Mouse (Mus musculus) right cerebral cortex, postnatal 36 days (tissue): ENCODE results near the gene Rgl3.

Experiments used
- DNase-seq, 2 experiments: peaks; one replicate each; pipeline ENCODE4 v3.0.0; 2022; ENCODE audit warnings: low spot score in 2 of 2, mixed read lengths in 1 of 2

The Rgl3 gene

DNA sequence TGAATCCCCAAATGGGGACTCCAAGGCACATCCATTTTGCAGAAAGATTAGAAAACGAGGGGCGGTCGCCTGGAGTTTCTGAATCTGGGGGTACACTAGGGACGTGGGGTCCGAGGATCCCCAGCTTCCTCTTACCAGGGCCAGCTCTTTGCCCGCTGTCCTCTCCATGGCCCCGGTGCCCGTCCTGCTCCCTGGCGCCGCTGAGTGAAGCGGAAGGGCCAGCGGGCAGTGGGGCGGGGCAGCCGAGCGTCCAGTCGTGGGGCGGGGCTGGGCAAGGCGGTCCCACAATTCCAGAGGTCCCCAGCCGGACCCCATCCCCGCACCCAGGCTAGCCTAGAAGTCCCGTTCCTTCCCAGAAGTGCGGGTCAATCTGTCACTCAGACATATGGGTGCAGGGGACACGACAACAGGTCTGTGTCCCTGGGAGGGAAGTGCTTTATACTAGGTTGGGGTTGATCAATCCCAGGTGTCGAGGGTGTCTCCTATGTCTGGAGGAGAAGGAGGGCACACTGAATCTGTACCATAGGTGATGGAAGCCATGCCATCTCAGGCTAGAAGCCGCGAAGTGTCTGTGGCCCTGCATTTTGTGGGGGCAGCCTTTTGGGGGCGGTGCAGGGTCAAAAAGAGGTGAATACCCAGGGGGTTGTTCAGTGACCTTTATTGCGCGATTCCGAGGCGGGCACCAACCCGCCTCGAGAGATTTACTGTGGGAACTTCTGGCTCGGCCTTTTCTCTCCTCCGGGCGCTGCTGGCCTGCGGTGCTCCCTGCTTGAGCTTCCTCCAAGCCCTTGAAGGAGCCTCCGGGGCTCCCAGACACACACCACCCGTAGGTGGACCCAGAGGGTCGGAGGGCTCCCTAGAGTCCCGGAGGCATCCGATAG lies at the start of gene Rgl3:
Gene Rgl3, minus strand, starts transcription at position 217 of the 881 bp plus-strand sequence.
- no peak for DNase-seq

DNA sequence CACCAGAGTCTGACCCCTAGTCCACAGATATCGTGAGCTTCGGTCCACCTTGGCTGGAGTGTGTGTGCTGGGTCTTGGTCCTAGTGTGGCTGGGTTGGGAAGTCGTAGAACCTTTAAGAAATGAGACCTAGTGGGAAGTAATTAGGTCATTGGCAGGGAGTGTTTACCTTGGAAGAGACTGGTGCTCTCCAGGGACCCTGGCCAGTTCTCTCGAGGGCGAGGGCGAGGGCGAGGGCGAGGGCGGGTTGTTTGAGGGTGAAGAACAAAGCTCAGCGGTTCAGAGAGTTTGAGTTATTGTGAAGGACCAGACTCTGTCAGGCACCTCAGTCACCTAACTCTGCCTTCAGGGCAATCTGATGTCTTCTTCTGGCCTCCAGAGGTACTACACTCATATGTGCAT lies 48.6 kb upstream of the Rgl3 start:
- no peak for DNase-seq

DNA sequence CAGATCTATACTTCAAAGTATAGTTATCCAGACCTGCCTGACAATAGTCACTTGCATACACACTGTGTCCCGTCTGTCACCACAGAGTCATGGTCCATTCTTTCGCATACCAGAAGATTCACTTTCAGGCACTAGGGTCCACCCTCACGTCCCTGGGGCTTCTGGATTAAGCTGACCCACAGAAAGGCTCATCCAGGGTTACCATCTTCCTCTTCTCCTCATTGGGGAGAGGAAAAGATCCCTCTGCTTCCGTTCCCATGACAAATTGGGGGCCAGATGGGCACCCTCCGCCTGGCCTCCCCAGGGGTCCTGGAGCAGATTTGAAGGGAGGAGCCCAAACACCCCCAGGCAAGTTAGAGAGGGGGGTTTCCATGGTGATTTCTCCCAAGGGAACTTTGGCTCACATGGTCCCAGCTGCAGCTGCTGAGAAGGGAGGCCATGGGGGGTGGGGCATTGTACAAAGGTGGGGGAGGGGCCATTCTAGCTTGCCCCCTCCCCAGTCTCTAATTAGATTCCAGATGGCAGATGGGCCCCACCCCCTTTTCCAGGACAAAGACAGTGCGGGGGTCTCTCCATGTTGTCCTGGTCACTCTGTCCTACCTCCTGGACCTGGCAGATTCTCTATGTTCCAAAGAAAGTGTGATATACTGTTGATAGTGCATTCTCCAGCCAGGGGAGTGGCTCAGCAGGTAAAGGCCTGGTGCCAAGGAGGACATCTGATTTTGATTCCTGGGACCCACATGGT lies 46.2 kb upstream of the Rgl3 start:
- DNase-seq = no peak

GRCm38 (mm10) chr9:22030386-22030785 lies 41.1 kb upstream of the Rgl3 start:
- DNase-seq = no peak

GRCm38 (mm10) chr9:22028467-22028866 lies 39.2 kb upstream of the Rgl3 start:
- DNase-seq = no peak

DNA sequence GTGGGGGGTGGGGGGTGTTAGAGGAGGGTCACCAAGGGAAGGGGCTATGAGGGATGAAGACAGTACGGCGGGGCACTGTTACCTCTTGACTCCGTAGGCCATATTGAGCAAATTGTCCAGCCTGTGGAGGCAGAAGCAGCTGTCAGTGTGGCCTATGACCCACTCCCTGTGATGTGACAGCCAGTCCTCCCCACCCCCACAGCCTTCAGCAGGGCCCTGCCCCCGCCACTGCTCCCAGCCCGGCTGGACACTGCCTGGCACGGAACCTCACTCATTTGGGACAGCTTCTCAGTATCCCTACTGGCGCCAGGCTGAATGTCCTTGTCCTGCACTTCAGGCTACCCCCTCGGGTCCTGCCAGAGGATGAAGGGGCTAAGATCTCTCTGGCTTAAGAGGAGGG lies 35.3 kb upstream of the Rgl3 start:
- no peak for DNase-seq

DNA sequence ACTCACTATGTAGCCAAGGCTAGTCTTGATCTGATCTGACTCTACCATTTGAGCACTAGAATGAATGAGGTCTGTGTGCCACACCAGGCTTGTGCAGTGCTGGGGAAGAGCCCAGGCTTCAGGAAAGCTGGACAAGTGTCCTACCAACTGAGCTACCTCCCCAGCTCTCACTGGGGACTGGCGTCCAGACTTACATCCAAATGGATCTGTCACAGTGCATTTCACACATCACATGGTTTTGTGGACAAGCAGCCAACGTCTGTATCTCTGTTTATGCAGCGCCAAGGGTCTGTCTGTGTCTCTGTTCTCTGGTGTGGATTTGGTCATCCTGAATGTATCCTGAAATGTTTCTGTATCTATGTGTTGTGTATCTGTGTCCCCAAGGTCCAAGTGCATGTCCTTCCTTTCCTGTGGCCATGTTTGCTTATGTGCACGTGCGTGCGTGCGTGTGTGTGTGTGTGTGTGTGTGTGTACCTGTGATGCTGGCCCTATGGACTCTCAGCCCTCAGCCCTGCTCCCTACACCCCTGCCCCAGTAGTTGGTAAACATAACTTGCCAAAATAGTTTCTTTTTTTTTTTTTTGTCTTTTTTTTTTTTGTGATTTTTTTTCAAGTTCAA lies 28.1 kb upstream of the Rgl3 start:
- no peak for DNase-seq

- no peak for DNase-seq
These were observed 27.0 kb upstream of the Rgl3 start for GRCm38 (mm10) chr9:22016245-22016644.

DNA sequence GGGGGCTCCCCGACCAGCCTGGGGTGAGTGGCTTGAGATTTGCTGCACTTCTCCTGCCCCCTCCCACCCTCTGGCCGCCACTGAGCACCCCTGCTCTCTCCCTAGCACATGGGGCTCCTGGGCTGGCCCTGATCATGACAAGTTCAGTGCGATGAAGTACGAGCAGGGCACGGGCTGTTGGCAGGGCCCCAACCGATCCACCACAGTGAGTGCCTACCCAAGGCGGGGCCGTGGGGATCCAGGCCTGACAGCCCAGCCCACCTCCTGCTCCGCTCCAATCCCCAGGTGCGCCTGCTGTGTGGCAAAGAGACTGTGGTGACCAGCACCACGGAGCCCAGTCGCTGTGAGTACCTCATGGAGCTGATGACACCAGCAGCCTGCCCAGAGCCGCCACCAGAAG lies 23.5 kb upstream of the Rgl3 start:
- DNase-seq = no peak

DNA sequence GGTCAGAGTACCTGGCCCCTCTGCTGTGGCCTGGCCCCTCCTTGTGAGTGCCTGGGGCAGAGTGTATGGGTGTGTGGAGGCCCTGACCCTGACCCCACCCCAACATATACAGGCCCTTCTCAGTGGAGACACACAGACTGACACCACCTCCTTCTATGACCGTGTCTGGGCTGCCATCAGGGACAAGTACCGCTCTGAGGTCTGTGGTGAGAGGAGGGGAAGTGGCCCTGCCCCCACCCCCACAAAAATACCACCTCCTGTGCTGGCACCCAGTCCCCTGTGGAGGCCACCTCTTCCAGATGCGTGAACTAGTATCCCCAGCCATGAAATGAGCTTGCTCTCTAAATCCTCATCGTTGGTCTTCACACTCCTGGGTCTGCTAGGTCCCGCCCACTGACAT lies 21.8 kb upstream of the Rgl3 start:
- no peak for DNase-seq

DNA sequence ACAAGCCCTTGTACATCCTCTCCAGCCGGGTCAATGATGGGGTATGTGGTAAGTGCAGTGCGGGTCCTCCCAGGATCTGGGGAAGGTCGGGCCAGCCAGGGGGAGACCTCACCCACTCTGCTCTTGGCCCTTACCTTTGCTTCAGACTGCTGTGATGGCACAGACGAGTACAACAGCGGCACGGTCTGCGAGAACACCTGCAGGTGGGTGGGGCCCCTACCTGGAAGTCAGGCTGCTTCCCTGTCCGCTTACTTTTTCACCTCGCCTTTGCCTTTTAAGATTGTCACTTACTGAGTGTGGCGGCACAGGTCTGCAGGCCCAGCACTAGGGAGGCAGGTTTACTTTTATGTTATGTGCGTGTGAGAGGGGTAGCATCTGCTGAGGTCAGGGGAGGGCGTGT lies 15.3 kb upstream of the Rgl3 start:
- DNase-seq = no peak

GRCm38 (mm10) chr9:22003163-22003554 lies 13.9 kb upstream of the Rgl3 start:
- peak; percentile 39 to 44 for DNase-seq

GRCm38 (mm10) chr9:22002194-22003162 lies 13.2 kb upstream of the Rgl3 start, which contains the start of the genes Ccdc151 and Prkcsh:
TSS of gene Ccdc151 (minus strand) at chr9:22002634.
TSS of gene Prkcsh (plus strand) at chr9:22002806.
- DNase-seq = peak; percentile 100

DNA sequence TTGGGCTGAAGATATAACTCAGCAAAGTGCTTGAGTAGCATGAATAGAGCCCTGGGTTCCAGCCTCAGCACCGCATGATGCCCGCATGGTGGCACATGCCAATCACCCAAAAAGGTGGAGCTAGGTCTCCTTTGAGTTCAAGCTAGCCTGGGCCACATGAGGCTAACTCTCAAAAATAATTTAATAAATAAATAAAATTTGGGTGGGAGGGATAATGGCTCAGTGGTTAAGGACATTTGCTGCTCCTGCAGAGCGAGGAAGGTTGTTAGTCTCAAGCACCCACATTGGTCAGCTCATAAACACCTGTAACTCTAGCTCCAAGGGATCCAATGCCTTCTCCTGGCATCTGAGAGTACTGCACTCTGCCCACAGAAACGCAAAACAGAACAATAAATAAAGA lies 12.4 kb upstream of the Rgl3 start:
- no peak for DNase-seq

DNA sequence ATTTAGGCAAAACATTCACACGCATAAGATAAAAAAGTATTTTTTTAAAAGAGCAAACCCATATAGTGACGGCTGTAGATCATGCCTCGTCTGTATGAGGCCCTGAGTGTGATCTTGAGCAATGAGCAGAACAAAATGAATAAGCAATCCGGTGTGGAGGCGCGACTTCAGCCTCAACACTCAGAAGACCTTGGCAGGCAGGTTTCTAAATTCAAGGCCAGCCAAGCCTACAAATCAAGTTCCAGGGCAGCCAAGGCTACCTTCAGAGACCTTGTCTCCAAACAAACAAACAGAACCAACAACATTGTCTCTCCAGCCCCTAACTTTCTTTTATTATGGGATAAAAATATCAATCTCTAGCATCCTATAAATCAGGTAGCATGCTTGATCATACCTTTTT lies 11.1 kb upstream of the Rgl3 start:
- no peak for DNase-seq

- DNase-seq = no peak
These were observed 7.1 kb upstream of the Rgl3 start for GRCm38 (mm10) chr9:21996178-21996867.

GRCm38 (mm10) chr9:21992227-21992626 lies 3.0 kb upstream of the Rgl3 start:
- DNase-seq = no peak

GRCm38 (mm10) chr9:21988421-21989101 lies 685 bp downstream of the Rgl3 start:
- DNase-seq = no peak

DNA sequence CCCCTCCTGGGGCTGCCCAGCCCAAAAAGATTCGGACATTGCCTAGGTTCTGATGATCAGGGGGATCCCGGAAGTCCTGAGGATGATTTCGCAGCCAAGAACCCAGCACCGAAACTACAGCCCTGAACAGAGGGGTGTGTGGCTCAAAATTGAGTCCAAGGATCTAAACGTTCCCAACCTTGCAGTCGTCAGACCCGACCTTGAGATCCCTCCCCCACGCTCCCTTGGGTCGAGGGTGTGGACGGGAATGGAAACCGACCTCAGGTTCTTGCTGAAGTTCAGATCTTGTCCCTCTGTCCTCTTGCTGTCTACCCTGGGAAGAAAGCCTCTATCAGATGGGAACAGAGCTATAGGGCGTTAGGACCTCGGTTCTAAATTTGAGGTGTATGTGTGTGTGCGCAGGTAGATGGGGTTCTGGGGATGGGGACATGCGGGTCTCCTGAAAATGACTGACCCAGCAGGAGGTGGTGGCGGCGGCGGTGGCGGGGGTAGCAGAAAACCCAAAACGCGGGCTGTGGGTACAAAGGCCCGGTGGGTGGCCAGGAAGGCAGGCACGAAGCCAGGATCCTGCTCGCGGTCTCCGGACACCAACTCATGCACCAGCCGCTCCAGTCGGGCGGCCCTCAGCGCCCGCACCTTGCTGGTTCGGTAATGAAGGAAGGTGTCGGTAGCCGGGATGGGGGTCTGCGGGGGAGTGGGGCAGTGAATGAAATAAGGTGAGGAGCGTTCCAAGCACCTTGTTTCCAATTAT lies 1.5 kb downstream of the Rgl3 start:
- DNase-seq = no peak
